26 mouse cellular contexts compared by ENCODE assay signal in genomic region chr11:46200664-46201063, GRCm38 (mm10). TPM values are rescaled to one million over a fixed set of nuclear protein-coding genes. Genes with fewer than 3 reads are reported as not detected.
A peak's percentile ranks its signal among the peaks of the same experiment; 100 is the strongest.
DNase-seq lines count a peak whose midpoint lies in the region; ATAC-seq and TF ChIP-seq lines count a peak whose summit lies in the region.
"Had no signal": no experiment of that assay in that cellular context is flagged by ENCODE, and none has a peak within 500 bp of the region (broad histone marks: within the 10 kb centered on the region; RNA-seq: fewer than 3 reads in every experiment).

No protein-coding gene starts in this region.

- no peak overlapping the region for H3K4me2 ChIP-seq in hindbrain, embryonic 14.5 days (replicated peaks)
- no peak overlapping the region for H3K4me2 ChIP-seq in liver, postnatal 0 days (ENCODE audit: low read depth, low read length)
- H3K4me2 ChIP-seq: hindbrain, embryonic 13.5 days; stomach, embryonic 15.5 days had no signal

- H3K27me3 ChIP-seq in hindbrain, embryonic 10.5 days (ENCODE audit: insufficient read depth, poor library complexity, severe bottlenecking), result no peaks in the 10 kb centered on the region
- no peaks in the 10 kb centered on the region for H3K27me3 ChIP-seq in hindbrain, embryonic 14.5 days (ENCODE audit: control insufficient read depth, insufficient read depth, low read length)
- no peaks in the 10 kb centered on the region for H3K27me3 ChIP-seq in liver, postnatal 0 days (ENCODE audit: insufficient read depth, low read length)
- H3K27me3 ChIP-seq: hindbrain, embryonic 13.5 days; Patski; stomach, embryonic 15.5 days had no signal

- H3K9me3 ChIP-seq in hindbrain, embryonic 10.5 days, result no peaks in the 10 kb centered on the region
- no peaks in the 10 kb centered on the region for H3K9me3 ChIP-seq in hindbrain, embryonic 14.5 days (ENCODE audit: control insufficient read depth, low read length)
- H3K9me3 ChIP-seq in liver, postnatal 0 days (ENCODE audit: low read length), result no peaks in the 10 kb centered on the region
- H3K9me3 ChIP-seq: hindbrain, embryonic 13.5 days; stomach, embryonic 15.5 days had no signal

- no peak overlapping the region for H3K4me3 ChIP-seq in hindbrain, embryonic 10.5 days
- no peak overlapping the region for H3K4me3 ChIP-seq in hindbrain, embryonic 14.5 days (replicated peaks; ENCODE audit: low read length)
- no peak overlapping the region for H3K4me3 ChIP-seq in liver, postnatal 0 days (ENCODE audit: low read depth, low read length)
- H3K4me3 ChIP-seq: erythroblast, embryonic 14.5 days; hindbrain, embryonic 13.5 days; layer of hippocampus, adult 2 months; myocyte; stomach, embryonic 15.5 days had no signal

- H3K4me1 ChIP-seq in hindbrain, embryonic 10.5 days (replicated peaks), result peaks cover 25% of the 10 kb centered on the region
- no peaks in the 10 kb centered on the region for H3K4me1 ChIP-seq in hindbrain, embryonic 14.5 days (replicated peaks; ENCODE audit: control insufficient read depth, insufficient read depth, low read length)
- no peaks in the 10 kb centered on the region for H3K4me1 ChIP-seq in liver, postnatal 0 days (ENCODE audit: insufficient read depth)

- 84% methylated on average over 11 of the region's 11 CpGs for WGBS in hindbrain, embryonic 10.5 days
- 95% methylated on average over 11 of the region's 11 CpGs for WGBS in hindbrain, embryonic 14.5 days
- WGBS in liver, postnatal 0 days (ENCODE audit: insufficient replicate concordance), result 84% methylated on average over 11 of the region's 11 CpGs

- no peak overlapping the region for H3K9ac ChIP-seq in hindbrain, embryonic 14.5 days
- H3K9ac ChIP-seq in liver, postnatal 0 days (replicated peaks), result no peak overlapping the region
- H3K9ac ChIP-seq: forebrain, postnatal 0 days; hindbrain, embryonic 13.5 days; liver, embryonic 14.5 days; stomach, embryonic 15.5 days had no signal

- H3K27ac ChIP-seq in hindbrain, embryonic 10.5 days, result 0 out of 2 replicates have a peak overlapping the region, but pooled peaks have one; percentile 23
- no peak overlapping the region for H3K27ac ChIP-seq in hindbrain, embryonic 14.5 days
- no peak overlapping the region for H3K27ac ChIP-seq in liver, postnatal 0 days (ENCODE audit: low read depth)
- H3K27ac ChIP-seq: hindbrain, embryonic 13.5 days; kidney, postnatal 0 days; layer of hippocampus, adult 2 months; liver, embryonic 14.5 days; stomach, embryonic 15.5 days had no signal

- ATAC-seq in cerebellum, adult (ENCODE audit: insufficient number of reproducible peaks, low FRiP score, low TSS enrichment), result peak; percentile 40
- ATAC-seq in hindbrain, embryonic 14.5 days (ENCODE audit: low FRiP score), result no peak
- ATAC-seq in megakaryocyte, adult 5-6 weeks (ENCODE audit: poor library complexity, severe bottlenecking), result no peak
- ATAC-seq in liver, postnatal 0 days, result no peak
- ATAC-seq: forebrain, postnatal 0 days; intestine, embryonic 16.5 days; Patski had no signal

- DNase-seq in cerebellum, postnatal 4 days (ENCODE audit: low spot score in 2 of 2), result no peak
- DNase-seq in hindbrain, embryonic 10.5 days (ENCODE audit: low spot score), result no peak
- DNase-seq in hindbrain, embryonic 14.5 days (ENCODE audit: low spot score), result no peak
- DNase-seq in brain, adult 2 months (ENCODE audit: low read depth, low spot score), result peak; percentile 74
- DNase-seq in cerebellum, adult 9-11 months, result peak; percentile 65
- no peak for DNase-seq in liver, postnatal 0 days
- DNase-seq: adrenal gland, adult 8-10 months; forebrain, postnatal 0 days; layer of hippocampus, postnatal 36 days; midbrain, embryonic 14.5 days; right cerebral cortex, postnatal 14 days; thymus, adult 2 months had no signal

- no peak for TF ChIP-seq EP300 in liver, postnatal 0 days (IDR thresholded peaks at IDR 0.05; ENCODE audit: low read depth)

- peaks cover 63% of the 10 kb centered on the region for H3K36me3 ChIP-seq in hindbrain, embryonic 10.5 days
- peaks cover 96% of the 10 kb centered on the region for H3K36me3 ChIP-seq in hindbrain, embryonic 14.5 days (replicated peaks; ENCODE audit: control insufficient read depth, insufficient read depth)
- peaks cover 17% of the 10 kb centered on the region for H3K36me3 ChIP-seq in liver, postnatal 0 days (replicated peaks; ENCODE audit: insufficient read depth, low read length)
- H3K36me3 ChIP-seq: stomach, embryonic 15.5 days had no signal

- TF ChIP-seq CTCF in liver, postnatal 0 days (IDR thresholded peaks at IDR 0.05; ENCODE audit: low read depth), result no peak

RNA-seq across cellular contexts. Expression of gene Nipal4, which starts 34.4 kb away (rescaled TPM):
- 0.65 and 0.66 TPM in 2 replicates for polyA plus RNA-seq in hindbrain, embryonic 10.5 days (2016; fragmentation: Nextera tagmentation; extraction: Ambion mirVana)
- 0.38 and 0.46 TPM in 2 replicates for polyA plus RNA-seq in hindbrain, embryonic 14.5 days (2014; fragmentation: Nextera tagmentation; extraction: Ambion mirVana)
- not detected in 2 replicates for total RNA-seq in megakaryocyte, adult 5-6 weeks (2015)
- total RNA-seq in megakaryocyte, adult 5-6 weeks (2017), result not detected in 2 replicates
- polyA plus RNA-seq in liver, postnatal 0 days (2015; fragmentation: Nextera tagmentation; extraction: Ambion mirVana), result not detected in 2 replicates
- total RNA-seq: megakaryocyte progenitor cell, adult 5-6 weeks had no signal
- polyA plus RNA-seq: erythroblast, embryonic 14.5 days; neural tube, embryonic 14.5 days; Patski had no signal

RNA-seq across cellular contexts. Expression of gene Fndc9, which starts 34.7 kb away (rescaled TPM):
- polyA plus RNA-seq in hindbrain, embryonic 10.5 days (2016; fragmentation: Nextera tagmentation; extraction: Ambion mirVana), result 0.40 and 0.80 TPM in 2 replicates
- 2.8 and 3.5 TPM in 2 replicates for polyA plus RNA-seq in hindbrain, embryonic 14.5 days (2014; fragmentation: Nextera tagmentation; extraction: Ambion mirVana)
- not detected in 2 replicates for total RNA-seq in megakaryocyte, adult 5-6 weeks (2015)
- not detected in 2 replicates for total RNA-seq in megakaryocyte, adult 5-6 weeks (2017)
- 0.06 and 0.13 TPM in 2 replicates for polyA plus RNA-seq in liver, postnatal 0 days (2015; fragmentation: Nextera tagmentation; extraction: Ambion mirVana)
- total RNA-seq: adrenal gland, adult 8-10 months; gastrocnemius, postnatal 4 days; megakaryocyte progenitor cell, adult 5-6 weeks had no signal
- polyA plus RNA-seq: erythroblast, embryonic 14.5 days; liver, embryonic 14.5 days had no signal

Comparison
In these comparisons a context has a peak if more than half of its experiments do, and no peak if none do; other contexts are left out.
1. DNase-seq: peak in brain, adult 2 months (single experiment) and cerebellum, adult 9-11 months (single experiment); none in cerebellum, postnatal 4 days (0 of 2), hindbrain, embryonic 10.5 days (single experiment), hindbrain, embryonic 14.5 days (single experiment) and liver, postnatal 0 days (single experiment).